Mouse (Mus musculus): ENCODE data around the gene Tnfsf10. TPM values are rescaled to one million over a fixed set of nuclear protein-coding genes. Genes with fewer than 3 reads are reported as not detected.

Tnfsf10 gene
- polyA plus RNA-seq, 1 experiment: 2.8 TPM

DNA sequence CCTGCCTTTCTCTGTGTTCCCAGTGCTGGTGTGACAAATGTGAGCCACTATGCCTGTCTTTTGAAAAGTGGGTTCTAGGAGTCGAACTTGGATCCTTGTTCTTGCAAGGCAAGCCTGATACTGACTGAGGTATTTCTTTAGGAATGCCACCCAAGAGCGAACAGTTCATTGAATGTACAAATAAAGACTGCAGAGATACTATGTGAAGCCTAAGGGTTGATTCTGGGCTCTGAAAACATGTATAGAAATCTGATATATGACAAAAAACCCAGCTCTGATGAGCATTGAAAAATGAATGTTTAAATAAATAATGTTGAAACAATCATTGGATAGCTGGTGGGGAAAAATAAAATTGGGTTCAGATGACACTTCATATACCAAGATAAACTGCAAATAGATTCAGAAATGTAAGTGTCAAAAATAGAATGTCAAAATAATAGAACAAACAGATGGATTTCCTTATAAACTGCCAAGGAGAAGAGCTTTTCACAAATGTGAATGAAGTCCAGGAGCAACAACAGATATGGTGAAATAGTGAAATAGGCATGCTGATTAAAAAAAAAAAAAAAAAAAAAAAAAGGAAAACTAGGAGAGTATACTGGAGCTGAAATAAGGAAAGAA is 42.4 kb downstream of the Tnfsf10 start:
- Histone ChIP-seq H3K27ac (ENCODE audit: insufficient read depth, low read depth, low read length) (no peak overlapping the region), H3K4me3 (ENCODE audit: insufficient read depth, low read length) (no peak overlapping the region), H3K4me1 (ENCODE audit: control insufficient read depth, insufficient read depth, low read length) (no peaks in the 10 kb centered on the region)
- TF ChIP-seq POLR2A (IDR thresholded peaks at IDR 0.05; ENCODE audit: borderline replicate concordance, low read depth, low read length): no peak
- TF ChIP-seq CTCF (IDR thresholded peaks at IDR 0.05; ENCODE audit: low read depth, low read length): no peak

GRCm38 (mm10) chr3:27370125-27370524 is 53.3 kb downstream of the Tnfsf10 start:
- no peaks in the 10 kb centered on the region for H3K4me1 ChIP-seq (ENCODE audit: control insufficient read depth, insufficient read depth, low read length)
- H3K4me3 ChIP-seq (ENCODE audit: insufficient read depth, low read length): no peak overlapping the region
- TF ChIP-seq POLR2A (IDR thresholded peaks at IDR 0.05; ENCODE audit: borderline replicate concordance, low read depth, low read length): no peak

GRCm38 (mm10) chr3:27370582-27371275 is 53.9 kb downstream of the Tnfsf10 start:
- no peak for TF ChIP-seq CTCF (IDR thresholded peaks at IDR 0.05; ENCODE audit: low read depth, low read length)
- TF ChIP-seq POLR2A (IDR thresholded peaks at IDR 0.05; ENCODE audit: borderline replicate concordance, low read depth, low read length): no peak
- Histone ChIP-seq H3K27ac (ENCODE audit: insufficient read depth, low read depth, low read length) (no peak overlapping the region), H3K4me1 (ENCODE audit: control insufficient read depth, insufficient read depth, low read length) (no peaks in the 10 kb centered on the region), H3K4me3 (ENCODE audit: insufficient read depth, low read length) (no peak overlapping the region)

More at GRCm38 (mm10) chr3:27370125-27370524, 53.3 kb downstream of the Tnfsf10 start:
- H3K27ac ChIP-seq (ENCODE audit: insufficient read depth, low read depth, low read length): no peak overlapping the region

- no peaks in the 10 kb centered on the region for H3K4me1 ChIP-seq (ENCODE audit: control insufficient read depth, insufficient read depth, low read length)
- no peak within 1 kb of the TSS for H3K4me3 ChIP-seq (ENCODE audit: insufficient read depth, low read length)
- TF ChIP-seq POLR2A (IDR thresholded peaks at IDR 0.05; ENCODE audit: borderline replicate concordance, low read depth, low read length): no peak
- TF ChIP-seq CTCF (IDR thresholded peaks at IDR 0.05; ENCODE audit: low read depth, low read length): no peak
- H3K27ac ChIP-seq (ENCODE audit: insufficient read depth, low read depth, low read length): no peak within 1 kb of the TSS
These were observed 54.4 kb downstream of the Tnfsf10 start, which contains the start of gene Ghsr for GRCm38 (mm10) chr3:27371276-27371621. TSS of gene Ghsr (plus strand) at chr3:27371351.

DNA sequence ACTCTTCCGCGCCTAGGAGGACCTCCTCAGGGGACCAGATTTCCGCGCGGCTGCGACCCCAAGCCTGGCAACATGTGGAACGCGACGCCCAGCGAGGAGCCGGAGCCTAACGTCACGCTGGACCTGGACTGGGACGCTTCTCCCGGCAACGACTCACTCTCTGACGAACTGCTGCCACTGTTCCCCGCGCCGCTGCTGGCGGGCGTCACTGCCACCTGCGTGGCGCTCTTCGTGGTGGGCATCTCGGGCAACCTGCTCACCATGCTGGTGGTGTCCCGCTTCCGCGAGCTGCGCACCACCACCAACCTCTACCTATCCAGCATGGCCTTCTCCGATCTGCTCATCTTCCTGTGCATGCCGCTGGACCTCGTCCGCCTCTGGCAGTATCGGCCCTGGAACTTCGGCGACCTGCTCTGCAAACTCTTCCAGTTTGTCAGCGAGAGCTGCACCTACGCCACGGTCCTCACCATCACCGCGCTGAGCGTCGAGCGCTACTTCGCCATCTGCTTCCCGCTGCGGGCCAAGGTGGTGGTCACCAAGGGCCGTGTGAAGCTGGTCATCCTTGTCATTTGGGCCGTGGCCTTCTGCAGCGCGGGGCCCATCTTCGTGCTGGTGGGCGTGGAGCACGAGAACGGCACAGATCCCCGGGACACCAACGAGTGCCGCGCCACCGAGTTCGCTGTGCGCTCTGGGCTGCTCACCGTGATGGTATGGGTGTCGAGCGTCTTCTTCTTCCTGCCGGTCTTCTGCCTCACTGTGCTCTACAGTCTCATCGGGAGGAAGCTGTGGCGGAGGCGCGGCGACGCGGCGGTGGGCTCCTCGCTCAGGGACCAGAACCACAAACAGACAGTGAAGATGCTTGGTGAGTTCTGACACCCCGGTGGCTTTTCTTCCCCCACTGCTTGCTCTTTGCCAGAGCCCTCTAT is 55.2 kb downstream of the Tnfsf10 start:
- Histone ChIP-seq H3K4me1 (ENCODE audit: control insufficient read depth, insufficient read depth, low read length) (no peaks in the 10 kb centered on the region), H3K4me3 (ENCODE audit: insufficient read depth, low read length) (no peak overlapping the region), H3K27ac (ENCODE audit: insufficient read depth, low read depth, low read length) (no peak overlapping the region)
- no peak for TF ChIP-seq POLR2A (IDR thresholded peaks at IDR 0.05; ENCODE audit: borderline replicate concordance, low read depth, low read length)
- no peak for TF ChIP-seq CTCF (IDR thresholded peaks at IDR 0.05; ENCODE audit: low read depth, low read length)

- Histone ChIP-seq H3K4me1 (ENCODE audit: control insufficient read depth, insufficient read depth, low read length) (no peaks in the 10 kb centered on the region), H3K27ac (ENCODE audit: insufficient read depth, low read depth, low read length) (no peak overlapping the region), H3K4me3 (ENCODE audit: insufficient read depth, low read length) (no peak overlapping the region)
- no peak for TF ChIP-seq POLR2A (IDR thresholded peaks at IDR 0.05; ENCODE audit: borderline replicate concordance, low read depth, low read length)
- TF ChIP-seq CTCF (IDR thresholded peaks at IDR 0.05; ENCODE audit: low read depth, low read length): no peak
These were observed 57.6 kb downstream of the Tnfsf10 start for GRCm38 (mm10) chr3:27374396-27374795.

DNA sequence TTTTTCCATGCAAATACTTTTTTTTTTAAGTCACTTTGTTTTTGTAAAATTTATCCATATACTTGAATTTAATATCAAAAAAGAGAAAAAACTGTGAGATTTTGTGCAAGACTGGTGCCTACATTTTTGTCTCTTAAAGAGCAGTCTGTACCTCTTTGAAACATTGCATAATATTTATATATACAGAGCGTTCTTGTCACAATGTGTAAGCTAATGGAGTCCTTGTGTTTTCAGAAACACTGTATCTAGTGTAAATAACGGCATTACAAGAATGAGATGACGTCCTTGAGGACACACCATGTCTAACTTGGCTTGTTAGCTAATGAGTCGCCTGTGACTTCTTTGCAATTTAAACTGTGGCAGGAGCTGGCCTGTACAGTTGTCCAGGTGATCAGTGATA is 61.1 kb downstream of the Tnfsf10 start:
- Histone ChIP-seq H3K27ac (ENCODE audit: insufficient read depth, low read depth, low read length) (no peak overlapping the region), H3K4me1 (ENCODE audit: control insufficient read depth, insufficient read depth, low read length) (no peaks in the 10 kb centered on the region), H3K4me3 (ENCODE audit: insufficient read depth, low read length) (no peak overlapping the region)
- TF ChIP-seq POLR2A (IDR thresholded peaks at IDR 0.05; ENCODE audit: borderline replicate concordance, low read depth, low read length): no peak

GRCm38 (mm10) chr3:27384836-27385235 is 68.0 kb downstream of the Tnfsf10 start:
- Histone ChIP-seq H3K4me1 (ENCODE audit: control insufficient read depth, insufficient read depth, low read length) (no peaks in the 10 kb centered on the region), H3K27ac (ENCODE audit: insufficient read depth, low read depth, low read length) (no peak overlapping the region), H3K4me3 (ENCODE audit: insufficient read depth, low read length) (no peak overlapping the region)
- TF ChIP-seq POLR2A (IDR thresholded peaks at IDR 0.05; ENCODE audit: borderline replicate concordance, low read depth, low read length): no peak
- no peak for TF ChIP-seq CTCF (IDR thresholded peaks at IDR 0.05; ENCODE audit: low read depth, low read length)

- Histone ChIP-seq H3K27ac (ENCODE audit: insufficient read depth, low read depth, low read length) (no peak overlapping the region), H3K4me1 (ENCODE audit: control insufficient read depth, insufficient read depth, low read length) (no peaks in the 10 kb centered on the region), H3K4me3 (ENCODE audit: insufficient read depth, low read length) (no peak overlapping the region)
- TF ChIP-seq POLR2A (IDR thresholded peaks at IDR 0.05; ENCODE audit: borderline replicate concordance, low read depth, low read length): no peak
- TF ChIP-seq CTCF (IDR thresholded peaks at IDR 0.05; ENCODE audit: low read depth, low read length): no peak
These were observed 73.1 kb downstream of the Tnfsf10 start for GRCm38 (mm10) chr3:27389923-27390322.

Other genes with a start within 250 kb of the Tnfsf10 start
- 20.5 and 26.0 TPM in 2 replicates for gene Ect2, start 163.2 kb upstream of the Tnfsf10 start, polyA plus RNA-seq (2012; ENCODE audit: insufficient read depth, insufficient read length, missing spikeins)
- gene Nceh1, start 134.1 kb upstream of the Tnfsf10 start, polyA plus RNA-seq (2012; ENCODE audit: insufficient read depth, insufficient read length, missing spikeins): 126 and 137 TPM in 2 replicates
- gene Ghsr, start 54.3 kb downstream of the Tnfsf10 start, polyA plus RNA-seq (2012; ENCODE audit: insufficient read depth, insufficient read length, missing spikeins): not detected in 2 replicates

All from bone marrow macrophage, adult 2 months (primary cell).